Mouse (Mus musculus) skeletal muscle tissue, postnatal 0 days (tissue): ENCODE results near the gene Krtap3-3. TPM values are rescaled to one million over a fixed set of nuclear protein-coding genes. Genes with fewer than 3 reads are reported as not detected.

Experiments
- polyA plus RNA-seq: library from polyadenylated mRNA; unstranded; fragments of >200 nt; fragmentation: Nextera tagmentation; extraction: Ambion mirVana; gene quantifications from 2 replicates; pipeline ENCODE4 v1.2.1, GENCODE M21; 2015

Gene Krtap3-3
- polyA plus RNA-seq, result not detected in 2 replicates

GRCm38 (mm10) chr11:99550765-99551164 is at the start of gene Krtap3-3:
TSS of gene Krtap3-3 (minus strand) at chr11:99550865.

GRCm38 (mm10) chr11:99597742-99598141 is 47.1 kb upstream of the Krtap3-3 start, which contains the start of gene Krtap9-3:
TSS of gene Krtap9-3 (minus strand) at chr11:99598105.

GRCm38 (mm10) chr11:99590981-99591380 is 40.3 kb upstream of the Krtap3-3 start, which contains the start of gene Krtap1-3:
TSS of gene Krtap1-3 (minus strand) at chr11:99591339.

GRCm38 (mm10) chr11:99583245-99583704 is 32.6 kb upstream of the Krtap3-3 start, which contains the start of gene Krtap1-4:
TSS of gene Krtap1-4 (minus strand) at chr11:99583654.

GRCm38 (mm10) chr11:99580636-99581035 is 30.0 kb upstream of the Krtap3-3 start, which contains the start of gene Krtap1-5:
TSS of gene Krtap1-5 (minus strand) at chr11:99581016.

GRCm38 (mm10) chr11:99566530-99566929 is 15.9 kb upstream of the Krtap3-3 start, which contains the start of gene Krtap3-1:
TSS of gene Krtap3-1 (minus strand) at chr11:99566630.

GRCm38 (mm10) chr11:99559366-99559765 is 8.7 kb upstream of the Krtap3-3 start, which contains the start of gene Gm11939:
TSS of gene Gm11939 (minus strand) at chr11:99559466.

GRCm38 (mm10) chr11:99556753-99557152 is 6.1 kb upstream of the Krtap3-3 start, which contains the start of gene Krtap3-2:
TSS of gene Krtap3-2 (minus strand) at chr11:99556853.

GRCm38 (mm10) chr11:99521288-99521860 is 29.3 kb downstream of the Krtap3-3 start, which contains the start of gene Krt39:
TSS of gene Krt39 (minus strand) at chr11:99521338.

Other genes starting within 250 kb of the Krtap3-3 start
- not detected in 2 replicates for gene Krt25, start 227.9 kb downstream of the Krtap3-3 start, polyA plus RNA-seq
- not detected in 2 replicates for gene Krt26, start 212.9 kb downstream of the Krtap3-3 start, polyA plus RNA-seq
- gene Krt27, start 199.8 kb downstream of the Krtap3-3 start, polyA plus RNA-seq, result not detected in 2 replicates
- gene Krt28, start 176.0 kb downstream of the Krtap3-3 start, polyA plus RNA-seq, result not detected in 2 replicates
- 12.9 and 155 TPM in 2 replicates for gene Krt10, start 161.5 kb downstream of the Krtap3-3 start, polyA plus RNA-seq
- gene Krt12, start 128.6 kb downstream of the Krtap3-3 start, polyA plus RNA-seq, result 2.1 TPM in 1 of 2 replicates, not detected in the other
- 0.13 TPM in 1 of 2 replicates, not detected in the other for gene Krt20, start 112.7 kb downstream of the Krtap3-3 start, polyA plus RNA-seq
- 3.5 TPM in 1 of 2 replicates, not detected in the other for gene Krt23, start 57.7 kb downstream of the Krtap3-3 start, polyA plus RNA-seq
- gene Krt39, start 29.5 kb downstream of the Krtap3-3 start, polyA plus RNA-seq, result not detected in 2 replicates
- gene Krt40, start 7.7 kb downstream of the Krtap3-3 start, polyA plus RNA-seq, result not detected in 2 replicates
- not detected in 2 replicates for gene Krtap3-2, start 6.0 kb upstream of the Krtap3-3 start, polyA plus RNA-seq
- not detected in 2 replicates for gene Gm11939, start 8.6 kb upstream of the Krtap3-3 start, polyA plus RNA-seq
- gene Krtap3-1, start 15.8 kb upstream of the Krtap3-3 start, polyA plus RNA-seq, result not detected in 2 replicates
- gene Krtap1-5, start 30.2 kb upstream of the Krtap3-3 start, polyA plus RNA-seq, result not detected in 2 replicates
- not detected in 2 replicates for gene Krtap1-4, start 32.8 kb upstream of the Krtap3-3 start, polyA plus RNA-seq
- gene Krtap1-3, start 40.5 kb upstream of the Krtap3-3 start, polyA plus RNA-seq, result not detected in 2 replicates
- gene Krtap9-3, start 47.2 kb upstream of the Krtap3-3 start, polyA plus RNA-seq, result not detected in 2 replicates
- gene Gm11938, start 52.4 kb upstream of the Krtap3-3 start, polyA plus RNA-seq, result not detected in 2 replicates
- gene Gm11937, start 59.3 kb upstream of the Krtap3-3 start, polyA plus RNA-seq, result not detected in 2 replicates
- gene Krtap2-4, start 64.0 kb upstream of the Krtap3-3 start, polyA plus RNA-seq, result not detected in 2 replicates
- gene Gm11562, start 69.6 kb upstream of the Krtap3-3 start, polyA plus RNA-seq, result not detected in 2 replicates
- gene Krtap4-1, start 77.4 kb upstream of the Krtap3-3 start, polyA plus RNA-seq, result not detected in 2 replicates
- not detected in 2 replicates for gene Krtap4-2, start 84.2 kb upstream of the Krtap3-3 start, polyA plus RNA-seq
- not detected in 2 replicates for gene Krtap4-7, start 93.2 kb upstream of the Krtap3-3 start, polyA plus RNA-seq
- gene Gm11555, start 99.4 kb upstream of the Krtap3-3 start, polyA plus RNA-seq, result not detected in 2 replicates
- gene Gm11563, start 108.1 kb upstream of the Krtap3-3 start, polyA plus RNA-seq, result not detected in 2 replicates
- not detected in 2 replicates for gene Krtap4-6, start 115.1 kb upstream of the Krtap3-3 start, polyA plus RNA-seq
- not detected in 2 replicates for gene Gm14190, start 139.9 kb upstream of the Krtap3-3 start, polyA plus RNA-seq
- gene Gm14180, start 183.4 kb upstream of the Krtap3-3 start, polyA plus RNA-seq, result not detected in 2 replicates
- gene Gm11595, start 222.0 kb upstream of the Krtap3-3 start, polyA plus RNA-seq, result not detected in 2 replicates
- gene Krtap4-8, start 229.8 kb upstream of the Krtap3-3 start, polyA plus RNA-seq, result not detected in 2 replicates
- gene Krtap4-9, start 234.3 kb upstream of the Krtap3-3 start, polyA plus RNA-seq, result not detected in 2 replicates
- gene Gm11596, start 242.6 kb upstream of the Krtap3-3 start, polyA plus RNA-seq, result not detected in 2 replicates
- gene Gm11569, start 248.1 kb upstream of the Krtap3-3 start, polyA plus RNA-seq, result not detected in 2 replicates